In the genomic region with DNA sequence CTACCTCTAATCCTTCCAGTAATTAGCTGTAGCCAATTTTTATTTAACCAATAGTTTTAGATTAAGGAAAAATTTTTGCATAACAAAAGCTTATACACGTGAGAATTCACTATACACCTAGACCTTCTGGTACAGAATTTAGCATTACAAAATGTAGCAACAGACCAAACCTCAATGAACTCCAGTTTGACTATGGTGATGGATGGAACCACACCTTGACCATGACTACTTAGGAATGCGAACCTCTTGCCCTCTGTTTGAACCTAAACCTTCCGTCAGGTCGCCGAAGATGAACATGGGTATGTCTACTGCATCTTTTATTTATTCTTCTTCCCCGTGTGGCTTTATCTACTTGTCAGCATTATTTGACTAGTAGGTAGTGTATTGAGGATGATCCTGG, we compare ENCODE assay signal across 25 mouse cellular contexts.
"Had no signal": no experiment of that assay in that cellular context is flagged by ENCODE, and none has a peak within 500 bp of the region (broad histone marks: within the 10 kb centered on the region; RNA-seq: fewer than 3 reads in every experiment).

No protein-coding gene starts in this region.

- H3K27ac ChIP-seq: gastrocnemius, adult 2 months; heart, embryonic 13.5 days; heart, embryonic 15.5 days; hindbrain, embryonic 13.5 days; hindbrain, embryonic 15.5 days; hindbrain, postnatal 0 days; kidney, embryonic 15.5 days; kidney, postnatal 0 days; limb, embryonic 13.5 days; limb, embryonic 15.5 days; liver, embryonic 12.5 days; liver, embryonic 14.5 days had no signal

- H3K36me3 ChIP-seq: heart, embryonic 13.5 days; heart, embryonic 15.5 days; hindbrain, embryonic 13.5 days; hindbrain, embryonic 15.5 days; kidney, embryonic 15.5 days; limb, embryonic 13.5 days; limb, embryonic 15.5 days; liver, embryonic 12.5 days had no signal

- H3K4me3 ChIP-seq: gastrocnemius, adult 2 months; heart, embryonic 13.5 days; heart, embryonic 15.5 days; hindbrain, embryonic 13.5 days; hindbrain, embryonic 15.5 days; kidney, embryonic 15.5 days; limb, embryonic 13.5 days; limb, embryonic 15.5 days; liver, embryonic 12.5 days had no signal

- H3K9ac ChIP-seq: heart, embryonic 13.5 days; heart, embryonic 15.5 days; hindbrain, embryonic 13.5 days; hindbrain, embryonic 15.5 days; kidney, embryonic 15.5 days; limb, embryonic 13.5 days; limb, embryonic 15.5 days; liver, embryonic 12.5 days; liver, embryonic 14.5 days had no signal

- H3K27me3 ChIP-seq: heart, embryonic 13.5 days; heart, embryonic 15.5 days; hindbrain, embryonic 13.5 days; hindbrain, embryonic 15.5 days; kidney, embryonic 15.5 days; limb, embryonic 13.5 days; limb, embryonic 15.5 days; liver, embryonic 12.5 days had no signal

- DNase-seq: gastrocnemius, adult 2 months; gastrocnemius, postnatal 14 days; gastrocnemius, postnatal 36 days; heart, adult 18-20 months; heart, postnatal 14 days; heart, postnatal 36 days; kidney, adult 11 months; kidney, adult 2 months; kidney, adult 9 months; kidney, postnatal 14 days; kidney, postnatal 36 days; layer of hippocampus, adult 9-11 months; layer of hippocampus, postnatal 36 days; left cerebral cortex, postnatal 4 days had no signal

- H3K4me1 ChIP-seq: heart, embryonic 13.5 days; heart, embryonic 15.5 days; liver, embryonic 12.5 days had no signal
